Mouse (Mus musculus) T-helper 2 cell (primary cell): ENCODE measurements at regions not wholly inside any gene's neighbourhood (a gene's known extent, or its start where the extent isn't known, plus 50 kb on each side); places are given as distances from the start of the nearest gene placed in this dataset.

Experiments
- in situ Hi-C: fragments of 300-600 bp; cut with MboI, MseI; formaldehyde crosslinking; loops from one replicate; pipeline ENCODE4 v1.15.1; 2025; ENCODE audit warnings: high pct_unique_total_duplicates

GRCm38 (mm10) chr8:9152313-9152925 lies 462.1 kb upstream of the Arglu1 start:
- in situ Hi-C loops = no loop called here

GRCm38 (mm10) chr8:9144362-9144761 lies 454.0 kb upstream of the Arglu1 start:
- in situ Hi-C loops = no loop called here

GRCm38 (mm10) chr8:9139781-9140180 lies 449.5 kb upstream of the Arglu1 start:
- in situ Hi-C loops = no loop called here

- in situ Hi-C loops = no loop called here
Observed at GRCm38 (mm10) chr8:9139059-9139620, 448.8 kb upstream of the Arglu1 start.

- in situ Hi-C loops = no loop called here
Observed at GRCm38 (mm10) chr8:9133758-9134157, 443.4 kb upstream of the Arglu1 start.

GRCm38 (mm10) chr8:9132612-9133218 lies 442.4 kb upstream of the Arglu1 start:
- in situ Hi-C loops = no loop called here

GRCm38 (mm10) chr8:9131249-9131648 lies 440.9 kb upstream of the Arglu1 start:
- in situ Hi-C loops = no loop called here

- in situ Hi-C loops = no loop called here
Observed at GRCm38 (mm10) chr8:9124503-9124902, 434.2 kb upstream of the Arglu1 start.

GRCm38 (mm10) chr8:9117809-9118737 lies 427.8 kb upstream of the Arglu1 start:
- in situ Hi-C loops = no loop called here

GRCm38 (mm10) chr8:9095980-9096379 lies 405.7 kb upstream of the Arglu1 start:
- in situ Hi-C loops = no loop called here

- in situ Hi-C loops = no loop called here
Observed at GRCm38 (mm10) chr8:9094002-9094401, 403.7 kb upstream of the Arglu1 start.

- in situ Hi-C loops = no loop called here
Observed at GRCm38 (mm10) chr8:9093356-9093755, 403.0 kb upstream of the Arglu1 start.

GRCm38 (mm10) chr8:9072724-9073123 lies 382.4 kb upstream of the Arglu1 start:
- in situ Hi-C loops = no loop called here

GRCm38 (mm10) chr8:9072286-9072685 lies 382.0 kb upstream of the Arglu1 start:
- in situ Hi-C loops = no loop called here

GRCm38 (mm10) chr8:9070953-9071352 lies 380.6 kb upstream of the Arglu1 start:
- in situ Hi-C loops = no loop called here

GRCm38 (mm10) chr8:9069845-9070244 lies 379.5 kb upstream of the Arglu1 start:
- in situ Hi-C loops = no loop called here

- in situ Hi-C loops = no loop called here
Observed at GRCm38 (mm10) chr8:9067731-9068130, 377.4 kb upstream of the Arglu1 start.

GRCm38 (mm10) chr8:9060166-9060565 lies 369.8 kb upstream of the Arglu1 start:
- in situ Hi-C loops = no loop called here

GRCm38 (mm10) chr8:9055416-9055819 lies 365.1 kb upstream of the Arglu1 start:
- in situ Hi-C loops = no loop called here

GRCm38 (mm10) chr8:9054801-9055200 lies 364.5 kb upstream of the Arglu1 start:
- in situ Hi-C loops = no loop called here

- in situ Hi-C loops = no loop called here
Observed at GRCm38 (mm10) chr8:9051699-9052098, 361.4 kb upstream of the Arglu1 start.
